Mouse (Mus musculus) Patski (cell line): ENCODE results near the gene Fmo6. TPM values are rescaled to one million over a fixed set of nuclear protein-coding genes. Genes with fewer than 3 reads are reported as not detected.
A peak's percentile ranks its signal among the peaks of the same experiment; 100 is the strongest.

Source experiments
- ATAC-seq: fragments of 100-300 bp; one replicate; pipeline ENCODE4 v1.8.0; 2021
- CTCF ChIA-PET: fragments of 350-600 bp; sonication (Branson Sonifier 250); formaldehyde crosslinking; loops from one replicate; lab custom pipeline; 2022; ENCODE audit warnings: inconsistent platforms; lab: Charles Lee
- POLR2A ChIA-PET: fragments of 350-600 bp; sonication (Branson Sonifier 250); formaldehyde crosslinking; loops from one replicate; lab custom pipeline; 2022; ENCODE audit warnings: antibody characterized with exemption, inconsistent platforms; lab: Charles Lee
- DNase-seq: peaks from one replicate; pipeline ENCODE4 v3.0.0-alpha.2; 2011; ENCODE audit warnings: low read depth, low spot score
- H3K27me3 ChIP-seq: fragments of 371-371 bp; one replicate; pipeline ENCODE4 v1.5.1; 2021
- CTCF ChIP-seq: fragments of 100-300 bp; IDR thresholded peaks from one replicate; pipeline ENCODE4 v1.5.1; 2021
- in situ Hi-C: fragments of 300-500 bp; cut with MboI; formaldehyde crosslinking; loops from 3 replicates; pipeline ENCODE4 v1.11.1; 2018; ENCODE audit warnings: low pct_unique_long_range_greater_than_20kb, mixed read lengths
- polyA plus RNA-seq: library from polyadenylated mRNA; unstranded; gene quantifications from one replicate; pipeline ENCODE4 v1.2.3, GENCODE M21; 2021

The Fmo6 gene
- not detected for polyA plus RNA-seq

DNA sequence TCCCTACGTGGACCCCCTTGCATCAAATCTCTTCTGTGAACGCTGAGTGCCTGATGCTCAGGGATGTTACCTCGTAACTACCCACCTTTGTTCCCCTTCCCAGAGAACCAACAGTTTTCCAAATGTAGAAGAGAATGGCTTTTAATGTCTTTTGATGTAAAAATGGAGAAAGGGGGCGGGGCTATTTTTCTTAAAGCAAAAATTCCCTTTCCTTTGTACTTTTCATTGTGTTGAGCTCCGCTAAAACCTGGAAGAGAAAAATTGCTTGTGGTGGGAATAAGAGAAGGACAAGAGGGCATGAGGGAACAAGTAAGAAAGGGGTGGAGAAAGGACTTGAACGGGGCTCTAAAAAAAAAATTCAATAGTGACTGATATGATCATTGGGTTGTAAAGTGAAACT lies at the start of gene Fmo6:
Gene Fmo6 (minus strand): TSS at position 101 of the 400 bp plus-strand sequence.
- no peak for TF ChIP-seq CTCF
- ChIA-PET POLR2A (no interaction called here), CTCF (interaction anchor here (1.4 kb wide), 1 partner anchor 11 kb away, joined by 3 read pairs; no protein-coding TSS in a partner anchor)
- ATAC-seq (no peak), DNase-seq (no peak)
- H3K27me3 ChIP-seq = peaks cover 40% of the 10 kb centered on the region
- in situ Hi-C loops = no loop called here

DNA sequence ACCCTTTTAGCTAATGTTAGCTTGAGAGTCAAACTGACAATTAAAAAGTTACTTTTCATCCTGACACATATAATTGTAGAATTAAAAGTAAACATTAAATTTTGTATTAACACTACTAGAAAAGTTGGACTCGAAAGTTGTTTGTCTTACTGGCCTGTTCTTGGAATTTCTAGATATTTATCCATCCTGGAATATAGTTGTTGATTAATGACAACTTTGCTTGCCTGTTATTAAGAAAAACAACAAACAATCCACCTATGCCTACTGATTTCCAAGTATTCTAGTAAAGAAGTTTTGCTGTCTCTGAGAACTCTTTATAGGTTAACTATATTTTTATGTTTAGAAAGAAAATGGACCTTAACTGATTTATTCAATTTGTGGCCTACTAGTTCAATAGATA lies 49.5 kb upstream of the Fmo6 start:
- POLR2A ChIA-PET = no interaction called here
- DNase-seq (no peak), ATAC-seq (no peak)
- CTCF ChIA-PET = no interaction called here
- peaks cover 38% of the 10 kb centered on the region for H3K27me3 ChIP-seq
- no peak for TF ChIP-seq CTCF
- in situ Hi-C loops = no loop called here

DNA sequence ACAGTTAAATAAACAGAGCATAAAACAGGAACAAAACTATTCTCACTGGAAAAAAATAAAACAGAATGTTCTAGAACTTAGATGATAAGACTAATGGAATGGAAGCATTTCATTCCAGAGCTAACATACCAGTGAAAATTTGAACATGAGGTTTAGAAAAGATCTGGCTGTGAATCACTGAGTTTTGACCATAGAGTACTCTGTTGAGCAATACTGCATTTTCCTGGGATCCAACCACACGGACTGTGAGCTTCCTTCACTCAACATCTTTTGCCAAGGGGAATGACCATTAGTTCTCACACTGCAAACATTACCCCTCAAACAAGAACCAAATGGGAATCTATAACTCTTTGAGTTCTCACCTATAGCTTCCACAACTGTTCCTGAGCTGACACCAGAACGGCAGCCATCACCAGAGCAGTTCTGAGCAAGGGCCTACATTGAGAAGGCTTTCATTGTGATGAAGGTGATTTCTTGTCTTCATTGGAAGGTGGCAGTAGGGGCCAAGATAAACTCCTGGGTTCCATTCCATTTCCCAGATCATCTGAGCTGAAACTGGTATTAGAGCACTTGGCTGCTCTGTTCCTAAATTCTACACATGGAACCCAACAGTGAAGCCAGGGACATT lies 48.9 kb upstream of the Fmo6 start:
- ChIA-PET CTCF (interaction anchor here (1.3 kb wide), 1 partner anchor 16 kb away, joined by 4 read pairs; no protein-coding TSS in a partner anchor), POLR2A (no interaction called here)
- H3K27me3 ChIP-seq = peaks cover 38% of the 10 kb centered on the region
- TF ChIP-seq CTCF = no peak
- in situ Hi-C loops = no loop called here
- DNase-seq = no peak
- no peak for ATAC-seq

DNA sequence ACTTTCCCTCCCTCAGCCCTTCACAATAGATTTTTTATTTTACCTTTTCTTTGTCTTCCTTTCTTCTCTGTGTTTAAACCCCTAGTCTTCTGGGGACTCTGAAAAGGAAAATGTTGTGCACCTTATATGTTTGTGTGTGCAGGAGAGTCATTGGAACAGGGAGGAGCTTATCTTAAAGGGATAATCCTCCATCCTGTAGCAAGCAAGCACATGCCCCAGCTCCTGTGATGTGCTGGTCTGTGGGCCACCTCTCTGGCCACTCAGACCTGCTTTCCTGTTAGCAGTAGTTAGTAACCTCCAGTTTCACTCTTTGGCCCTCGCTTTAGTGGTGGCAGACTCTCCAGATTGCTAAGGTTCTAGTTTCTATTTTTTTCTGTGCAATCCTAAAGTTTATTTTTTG lies 47.1 kb upstream of the Fmo6 start, which contains the start of gene Fmo3:
Gene Fmo3 (minus strand): TSS at position 101 of the 400 bp plus-strand sequence.
- ATAC-seq (no peak), DNase-seq (no peak)
- no peak for TF ChIP-seq CTCF
- in situ Hi-C loops = no loop called here
- POLR2A ChIA-PET = no interaction called here
- peaks cover 42% of the 10 kb centered on the region for H3K27me3 ChIP-seq
- CTCF ChIA-PET = no interaction called here

DNA sequence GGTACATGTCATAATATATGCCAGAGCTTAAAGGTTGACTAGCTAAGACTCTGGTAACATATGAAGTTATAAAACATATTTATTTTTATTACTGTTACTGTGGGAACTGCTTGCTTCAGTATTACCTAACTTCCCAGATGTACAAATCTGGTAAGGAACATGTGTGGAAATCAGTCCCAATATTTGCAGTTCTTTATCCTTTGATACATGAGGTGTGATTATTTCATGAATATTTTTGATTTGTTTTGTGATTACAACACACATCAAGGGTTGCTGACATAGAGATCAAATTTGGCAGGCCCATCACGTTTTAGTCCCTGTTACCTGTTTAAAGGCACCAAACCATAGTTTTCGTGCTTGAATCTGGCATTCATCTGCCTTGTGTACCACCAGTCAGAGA lies 26.2 kb upstream of the Fmo6 start:
- ChIA-PET POLR2A (no interaction called here), CTCF (interaction anchor here (1.0 kb wide), 1 partner anchor 11 kb away, joined by 3 read pairs; no protein-coding TSS in a partner anchor)
- in situ Hi-C loops = no loop called here
- H3K27me3 ChIP-seq = peaks cover 16% of the 10 kb centered on the region
- no peak for TF ChIP-seq CTCF
- no peak for ATAC-seq
- DNase-seq = no peak

DNA sequence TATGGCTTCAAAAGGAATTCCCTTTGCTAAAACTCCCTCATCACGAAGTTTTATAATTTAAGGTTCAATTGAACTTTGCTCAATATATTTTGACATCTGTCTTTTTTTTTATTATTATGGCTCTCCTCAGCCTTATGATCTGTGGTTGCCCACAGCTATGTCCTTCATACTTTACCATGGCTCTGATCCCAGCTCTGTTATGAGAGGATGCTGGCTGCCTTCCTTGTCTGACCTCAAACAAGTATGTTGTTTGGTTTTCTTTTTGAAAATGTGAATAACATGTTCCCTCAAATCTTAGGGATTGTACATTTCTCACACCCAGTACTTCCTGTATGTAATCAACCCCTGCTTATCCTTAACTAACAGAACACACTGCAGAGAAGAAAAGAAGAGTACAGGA lies 20.1 kb upstream of the Fmo6 start:
- no peak for TF ChIP-seq CTCF
- no peak for DNase-seq
- no peak for ATAC-seq
- ChIA-PET CTCF (no interaction called here), POLR2A (no interaction called here)
- in situ Hi-C loops = no loop called here
- H3K27me3 ChIP-seq = peaks cover 4% of the 10 kb centered on the region

DNA sequence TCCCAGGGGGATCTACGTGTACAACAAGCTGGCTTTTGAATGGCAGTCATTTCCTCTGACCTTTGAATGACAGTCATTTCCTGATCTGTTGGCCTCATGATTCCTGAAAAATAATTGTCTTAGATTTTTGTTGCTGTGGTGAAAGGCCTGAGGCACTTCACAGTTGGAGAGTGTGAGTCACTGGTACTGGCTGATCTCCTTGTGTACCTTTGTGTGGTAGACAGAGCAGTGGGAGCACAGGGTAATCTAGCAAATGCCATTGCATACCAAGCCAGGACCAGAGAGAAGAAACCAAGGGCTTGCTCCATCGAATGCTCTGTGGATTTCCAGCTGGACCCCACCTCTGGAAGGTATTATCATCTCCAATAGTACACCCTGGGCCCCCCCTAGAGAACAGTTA lies 15.8 kb upstream of the Fmo6 start:
- no peaks in the 10 kb centered on the region for H3K27me3 ChIP-seq
- in situ Hi-C loops = no loop called here
- DNase-seq (peak; percentile 33), ATAC-seq (peak; percentile 62)
- no peak for TF ChIP-seq CTCF
- ChIA-PET CTCF (interaction anchor here (0.8 to 1.0 kb wide), 2 partner anchors 11 to 57 kb away, joined by 3 read pairs; no protein-coding TSS in a partner anchor), POLR2A (no interaction called here)

DNA sequence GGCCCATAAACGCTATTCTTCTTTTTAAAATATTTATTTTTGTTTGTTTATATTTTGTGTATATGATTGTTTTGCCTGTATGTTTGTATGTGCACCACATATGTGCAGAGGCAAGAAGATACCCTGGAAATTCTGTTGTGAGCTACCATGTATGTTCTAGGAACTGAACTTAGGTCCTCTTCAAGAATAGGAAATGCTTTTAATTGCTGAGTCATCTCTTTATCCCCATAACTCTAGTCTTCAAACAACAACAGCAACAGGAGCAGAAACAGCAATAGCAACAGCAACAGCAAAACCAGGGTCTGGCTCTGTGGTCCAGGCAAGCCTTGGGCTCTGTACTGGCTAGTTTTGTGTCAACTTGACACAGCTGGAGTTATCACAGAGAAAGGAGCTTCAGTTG lies 12.4 kb upstream of the Fmo6 start:
- POLR2A ChIA-PET = no interaction called here
- TF ChIP-seq CTCF = no peak
- CTCF ChIA-PET = no interaction called here
- DNase-seq (no peak), ATAC-seq (no peak)
- peaks cover 9% of the 10 kb centered on the region for H3K27me3 ChIP-seq
- in situ Hi-C loops = no loop called here

DNA sequence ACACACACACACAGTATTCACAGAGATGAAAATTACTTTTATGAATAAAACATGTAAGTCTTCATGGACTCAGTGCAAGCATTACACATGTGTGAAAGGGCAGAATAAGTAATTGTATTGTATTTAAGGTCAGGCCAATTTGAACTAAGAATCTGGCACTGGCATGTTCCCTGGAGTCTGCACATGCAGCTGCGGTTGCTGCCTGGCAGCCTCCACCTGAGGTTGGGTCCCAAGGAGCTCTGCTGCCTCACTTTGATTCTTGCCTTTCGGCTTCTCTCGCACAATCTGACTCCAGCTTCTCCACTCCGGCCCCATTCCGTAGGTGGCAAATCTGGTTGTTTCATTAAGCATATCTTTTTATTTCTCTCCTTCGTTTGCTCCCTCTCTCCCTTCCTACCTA lies 10.6 kb upstream of the Fmo6 start:
- TF ChIP-seq CTCF = no peak
- CTCF ChIA-PET = interaction anchor here (1.0 kb wide), 1 partner anchor 45 kb away, joined by 3 read pairs; no protein-coding TSS in a partner anchor

DNA sequence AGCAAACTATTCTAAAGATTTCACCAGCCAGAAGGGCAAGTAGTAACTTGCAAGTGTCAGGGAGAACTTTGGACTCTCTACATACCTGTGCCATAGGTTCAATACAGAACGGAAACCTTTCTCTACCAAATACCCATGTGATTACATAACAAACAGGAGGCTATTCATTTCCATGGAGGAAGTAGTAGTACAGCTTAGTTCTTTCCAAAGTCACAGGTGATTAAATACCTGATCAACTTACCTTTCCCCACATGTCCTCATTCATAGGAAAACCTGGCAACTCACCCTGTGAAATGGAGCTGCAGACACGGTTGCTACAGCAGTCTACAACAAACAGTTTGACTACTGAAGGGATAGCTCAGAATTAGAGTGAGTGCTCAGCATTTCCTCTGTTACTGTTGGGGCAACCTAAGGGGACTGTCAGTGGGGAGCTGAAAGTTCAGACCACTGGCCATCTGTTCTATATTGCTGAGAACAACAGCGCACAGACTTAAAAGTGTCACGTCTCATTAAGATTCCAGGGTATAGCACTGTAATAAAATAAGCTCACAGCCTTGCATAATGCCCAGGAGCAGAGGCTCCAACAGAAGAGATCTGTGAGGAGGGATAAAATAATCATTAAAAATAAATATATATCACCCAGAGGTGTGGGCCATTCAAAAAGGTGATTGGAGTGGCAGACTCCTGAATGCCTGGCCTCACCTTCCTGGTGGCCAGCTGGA lies 9.7 kb upstream of the Fmo6 start:
- ATAC-seq = no peak
- no peak for TF ChIP-seq CTCF
- DNase-seq = no peak
- ChIA-PET POLR2A (interaction anchor here (1.2 kb wide), 1 partner anchor 8 kb away, joined by 3 read pairs; no protein-coding TSS in a partner anchor), CTCF (interaction anchor here (1.0 kb wide), 1 partner anchor 45 kb away, joined by 3 read pairs; no protein-coding TSS in a partner anchor)
- peaks cover 17% of the 10 kb centered on the region for H3K27me3 ChIP-seq
- in situ Hi-C loops = no loop called here

More for the DNA sequence above, 10.6 kb upstream of the Fmo6 start:
- in situ Hi-C loops = no loop called here
- H3K27me3 ChIP-seq = peaks cover 10% of the 10 kb centered on the region
- DNase-seq (no peak), ATAC-seq (no peak)
- POLR2A ChIA-PET = interaction anchor here (0.5 to 1.2 kb wide), 2 partner anchors 9 to 1209 kb away, joined by 3 read pairs; no protein-coding TSS in a partner anchor

DNA sequence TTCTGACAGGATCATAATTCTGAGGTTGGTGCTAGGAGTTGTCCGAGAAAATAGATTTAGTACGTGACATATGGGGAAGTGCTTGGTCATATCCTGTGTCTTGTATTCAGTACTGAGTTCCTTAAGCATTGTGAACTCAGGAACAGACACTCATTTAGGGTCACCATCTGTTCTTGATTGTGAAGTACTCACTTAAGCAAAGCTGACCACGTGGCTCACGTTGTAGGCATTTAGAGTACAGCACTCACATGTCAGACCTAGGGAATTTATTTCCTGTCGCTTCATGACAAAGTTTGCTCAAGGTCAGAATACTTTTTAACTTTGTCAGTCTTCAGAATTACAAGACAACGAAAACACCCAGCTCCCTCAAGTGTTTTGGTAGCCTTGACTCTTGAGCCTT lies 6.4 kb upstream of the Fmo6 start:
- ATAC-seq (no peak), DNase-seq (no peak)
- in situ Hi-C loops = no loop called here
- peaks cover 23% of the 10 kb centered on the region for H3K27me3 ChIP-seq
- TF ChIP-seq CTCF = no peak
- ChIA-PET POLR2A (no interaction called here), CTCF (interaction anchor here (1.4 kb wide), 1 partner anchor 9 kb away, joined by 3 read pairs; no protein-coding TSS in a partner anchor)
